Mouse (Mus musculus) cerebellum, postnatal 10 days (tissue): ENCODE data around the gene Bola2.
"Not testable (repeated sequence)": the region's sequence is repeated elsewhere in the genome, so short reads cannot be mapped to it uniquely, and the experiment has no call there.

Experiments used
- DNase-seq, 2 experiments: peaks; one replicate each; pipeline ENCODE4 v3.0.0; 2021; ENCODE audit warnings: mixed read lengths in 2 of 2

Gene Bola2

GRCm38 (mm10) chr7:126695210-126695611, at the start of gene Bola2:
Gene Bola2 (plus strand): TSS chr7:126695401.
- peak in 1 of 2 experiments; percentile 79 for DNase-seq

GRCm38 (mm10) chr7:126645708-126646107, 49.5 kb upstream of the Bola2 start:
- DNase-seq = no peak

- peak; percentile 33 to 36 for DNase-seq
These were observed 46.7 kb upstream of the Bola2 start for GRCm38 (mm10) chr7:126648486-126648885.

GRCm38 (mm10) chr7:126649231-126650051, 45.8 kb upstream of the Bola2 start, which contains the start of gene Sgf29:
Gene Sgf29 (plus strand): TSS chr7:126649309.
- DNase-seq = peak; percentile 98

GRCm38 (mm10) chr7:126650852-126651251, 44.3 kb upstream of the Bola2 start:
- DNase-seq = no peak

- DNase-seq = no peak
These were observed 41.2 kb upstream of the Bola2 start for GRCm38 (mm10) chr7:126653991-126654390.

GRCm38 (mm10) chr7:126655695-126656094, 39.5 kb upstream of the Bola2 start:
- DNase-seq = no peak

- no peak for DNase-seq
These were observed 37.7 kb upstream of the Bola2 start for GRCm38 (mm10) chr7:126657522-126657921.

- DNase-seq = no peak
These were observed 35.4 kb upstream of the Bola2 start for GRCm38 (mm10) chr7:126659771-126660170.

- no peak for DNase-seq
These were observed 31.6 kb upstream of the Bola2 start for GRCm38 (mm10) chr7:126663646-126664045.

- peak in 1 of 2 experiments; percentile 14 for DNase-seq
These were observed 29.9 kb upstream of the Bola2 start for GRCm38 (mm10) chr7:126665269-126665668.

GRCm38 (mm10) chr7:126667495-126668090, 27.6 kb upstream of the Bola2 start:
- no peak for DNase-seq

- DNase-seq = peak in 1 of 2 experiments; percentile 17
These were observed 26.7 kb upstream of the Bola2 start for GRCm38 (mm10) chr7:126668452-126668851.

- no peak for DNase-seq
These were observed 25.0 kb upstream of the Bola2 start for GRCm38 (mm10) chr7:126670152-126670551.

GRCm38 (mm10) chr7:126672111-126672510, 23.1 kb upstream of the Bola2 start:
- DNase-seq = no peak

- DNase-seq = no peak
These were observed 20.1 kb upstream of the Bola2 start for GRCm38 (mm10) chr7:126675104-126675503.

GRCm38 (mm10) chr7:126676207-126676606, 19.0 kb upstream of the Bola2 start, which contains the start of gene Sult1a1:
Gene Sult1a1 (minus strand): TSS chr7:126676432.
- no peak for DNase-seq

GRCm38 (mm10) chr7:126676631-126677220, 18.5 kb upstream of the Bola2 start:
- DNase-seq = no peak

- no peak for DNase-seq
These were observed 16.5 kb upstream of the Bola2 start for GRCm38 (mm10) chr7:126678545-126679341.

- DNase-seq = no peak
These were observed 15.5 kb upstream of the Bola2 start for GRCm38 (mm10) chr7:126679683-126680082.

GRCm38 (mm10) chr7:126681221-126681620, 14.0 kb upstream of the Bola2 start:
- DNase-seq = no peak

GRCm38 (mm10) chr7:126688156-126688555, 7.0 kb upstream of the Bola2 start:
- not testable (repeated sequence) for DNase-seq

GRCm38 (mm10) chr7:126689021-126689420, 6.2 kb upstream of the Bola2 start:
- no peak for DNase-seq
